Mouse (Mus musculus) splenic B cell, adult 2 months (primary cell): ENCODE data around the gene Scrn3.

Experiments used
- DNase-seq: peaks from one replicate; pipeline ENCODE4 v3.0.0-alpha.2; 2011; ENCODE audit warnings: low read depth, low spot score
- H3K27me3 ChIP-seq: 2 replicates; pipeline ENCODE4 v1.6.1; 2012; ENCODE audit warnings: mild to moderate bottlenecking, low read length, moderate library complexity, mixed read lengths; ENCODE audit not compliant: control insufficient read depth, poor library complexity, insufficient read depth, severe bottlenecking
- H3K36me3 ChIP-seq: 2 replicates; pipeline ENCODE4 v1.6.1; 2012; ENCODE audit warnings: mild to moderate bottlenecking, low read length, moderate library complexity, mixed read lengths; ENCODE audit not compliant: control insufficient read depth, poor library complexity, insufficient read depth, severe bottlenecking

The Scrn3 gene

DNA sequence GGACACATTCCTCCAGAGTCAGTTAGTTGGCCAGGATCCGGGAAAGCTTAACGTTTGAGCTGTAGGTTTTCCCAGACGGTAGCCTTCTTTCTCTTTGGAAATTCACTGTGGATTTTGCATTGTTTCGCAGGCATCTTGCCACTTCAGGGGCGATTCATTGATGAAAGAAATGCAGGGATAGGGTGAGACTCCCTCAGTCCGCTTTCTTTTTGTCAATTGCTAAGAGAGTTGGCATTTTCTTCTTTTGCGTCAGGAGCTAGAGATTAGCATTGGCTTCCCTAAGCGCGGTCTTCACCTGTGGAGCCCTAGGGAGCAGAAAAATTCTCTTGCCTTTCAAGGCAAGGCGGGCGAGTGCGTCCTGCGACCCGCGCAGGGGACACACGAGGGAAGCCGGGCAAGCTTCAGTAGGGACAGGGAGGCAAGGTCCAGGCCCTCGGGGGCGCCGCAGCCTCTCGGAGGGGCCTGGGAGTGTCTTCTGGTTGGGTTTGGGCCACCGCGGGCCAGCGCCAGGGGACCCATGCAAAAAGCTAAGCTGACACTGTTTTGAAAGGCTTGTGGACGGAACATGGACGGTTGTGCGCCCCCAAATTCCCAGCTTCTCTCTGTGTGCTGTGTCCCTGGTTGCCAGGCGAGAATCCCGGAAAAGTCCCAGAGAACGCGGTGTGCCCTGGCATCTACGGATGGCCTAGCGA is 31.9 kb upstream of the Scrn3 start:
- Histone ChIP-seq H3K27me3 (peaks cover 6% of the 10 kb centered on the region), H3K36me3 (0 out of 2 replicates have a peak, but pooled peaks cover 2% of the 10 kb centered on the region)
- peak; percentile 36 for DNase-seq

DNA sequence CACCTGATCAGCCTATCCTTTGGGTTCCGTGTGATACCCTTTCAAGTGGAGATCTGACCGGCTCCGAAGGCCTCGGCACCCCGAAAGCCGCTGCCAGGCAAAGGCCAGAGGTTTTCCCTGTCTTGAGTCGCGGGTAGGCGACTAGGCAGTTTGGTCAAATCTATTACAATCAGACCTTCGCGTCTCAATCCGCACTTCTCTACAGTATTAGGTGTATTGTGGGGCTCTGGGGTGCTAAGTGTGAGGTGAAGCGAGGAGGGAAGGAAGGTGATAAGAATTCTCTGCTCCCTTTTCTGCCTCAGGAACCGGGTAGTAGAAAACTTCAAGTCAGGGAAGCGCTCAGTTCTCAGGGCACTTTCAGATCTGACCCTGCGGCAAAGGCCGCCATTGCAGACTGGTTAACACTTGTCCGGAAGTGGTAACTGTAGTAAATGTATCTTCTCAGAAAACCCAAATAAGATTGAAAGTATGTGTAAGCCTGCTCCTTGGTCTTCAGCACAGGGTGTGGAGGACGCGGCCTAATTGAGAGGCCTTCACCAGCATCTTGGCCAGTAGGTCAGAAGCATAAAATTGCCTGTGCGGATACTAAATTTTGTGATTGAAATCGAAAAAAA is 31.2 kb upstream of the Scrn3 start:
- no peak for DNase-seq
- peaks cover 6% of the 10 kb centered on the region for H3K27me3 ChIP-seq
- 0 out of 2 replicates have a peak, but pooled peaks cover 2% of the 10 kb centered on the region for H3K36me3 ChIP-seq

DNA sequence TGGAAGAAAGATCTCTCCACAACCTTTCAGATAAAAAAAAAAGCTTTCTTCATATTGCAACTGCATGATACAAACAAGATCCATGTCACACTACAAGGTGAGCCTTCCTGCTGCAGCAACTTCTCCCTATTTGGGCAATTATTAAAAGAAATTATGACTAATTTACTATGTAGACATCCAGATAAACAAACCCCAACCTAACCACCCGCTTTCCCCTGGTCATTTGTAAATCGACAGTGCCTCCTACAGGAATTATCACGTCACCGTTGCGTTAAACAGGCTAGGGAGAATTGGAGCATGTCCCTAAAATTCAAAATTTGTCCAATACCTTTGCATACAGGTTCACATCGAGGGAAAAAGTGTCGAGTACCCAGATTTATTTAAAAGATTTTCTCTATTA is 30.7 kb upstream of the Scrn3 start:
- peak; percentile 27 for DNase-seq
- Histone ChIP-seq H3K27me3 (peaks cover 6% of the 10 kb centered on the region), H3K36me3 (0 out of 2 replicates have a peak, but pooled peaks cover 2% of the 10 kb centered on the region)

DNA sequence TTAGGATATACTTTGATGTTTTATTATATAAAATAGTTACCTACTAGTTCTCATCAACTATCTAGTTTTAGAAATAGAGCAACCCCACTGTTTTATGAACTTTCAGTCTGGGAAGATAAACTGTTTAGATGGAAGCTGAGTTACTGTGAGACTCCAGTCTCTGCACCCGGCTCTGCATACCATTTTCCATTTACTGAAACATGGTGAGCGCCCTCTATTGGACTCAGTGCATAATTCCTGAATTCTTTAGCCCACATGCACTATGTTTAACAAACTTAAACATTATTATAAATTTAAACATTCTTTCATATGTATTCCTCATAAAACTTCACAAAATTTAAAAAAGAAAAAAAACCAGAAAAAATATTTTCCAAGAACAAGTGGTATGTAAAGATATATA is 26.8 kb upstream of the Scrn3 start:
- DNase-seq: peak; percentile 65
- Histone ChIP-seq H3K27me3 (peaks cover 2% of the 10 kb centered on the region; the same call in 1 of the 2 replicates), H3K36me3 (peaks cover 4% of the 10 kb centered on the region)

DNA sequence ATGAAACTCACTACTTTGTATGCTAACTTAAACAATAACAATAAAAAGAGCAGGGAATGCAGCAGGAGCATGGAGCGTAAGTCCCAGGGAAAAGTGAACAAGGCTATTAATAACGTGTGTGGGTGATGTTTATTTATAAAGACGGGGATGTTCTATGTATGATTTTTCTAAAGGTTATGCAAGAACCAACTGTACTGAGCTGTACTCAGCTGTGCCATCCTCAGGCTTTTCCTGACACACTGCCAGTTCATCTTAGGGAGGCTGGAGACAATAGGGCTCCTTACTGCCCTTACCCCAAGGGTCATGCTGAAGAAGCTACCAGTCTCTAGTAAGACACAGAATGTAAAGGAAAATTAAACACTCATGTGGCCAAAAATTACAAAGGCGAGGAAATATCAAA is 21.3 kb upstream of the Scrn3 start:
- Histone ChIP-seq H3K27me3 (no peaks in the 10 kb centered on the region), H3K36me3 (peaks cover 1% of the 10 kb centered on the region)
- DNase-seq: no peak

DNA sequence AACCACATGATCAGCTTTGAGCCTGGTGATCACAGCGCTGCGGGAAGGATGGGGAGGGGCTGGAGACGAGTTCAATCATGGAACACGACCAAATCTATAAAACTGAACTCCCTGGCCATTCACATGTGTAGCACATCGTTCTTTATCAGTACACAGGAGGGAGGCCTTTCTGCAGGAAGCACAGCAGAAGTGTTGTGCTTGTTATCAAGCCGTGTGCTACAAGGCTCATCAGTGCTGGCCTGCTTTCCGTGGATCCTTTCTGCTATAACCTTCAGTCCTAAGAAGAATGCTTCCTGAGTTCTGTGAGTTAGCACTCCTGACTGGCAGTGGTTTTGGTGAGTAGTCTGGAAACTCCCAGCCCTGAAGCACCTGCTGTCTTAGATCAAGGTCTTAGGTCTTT is 17.4 kb upstream of the Scrn3 start:
- Histone ChIP-seq H3K27me3 (no peaks in the 10 kb centered on the region), H3K36me3 (no peaks in the 10 kb centered on the region; the same call in 1 of the 2 replicates)
- DNase-seq: no peak

DNA sequence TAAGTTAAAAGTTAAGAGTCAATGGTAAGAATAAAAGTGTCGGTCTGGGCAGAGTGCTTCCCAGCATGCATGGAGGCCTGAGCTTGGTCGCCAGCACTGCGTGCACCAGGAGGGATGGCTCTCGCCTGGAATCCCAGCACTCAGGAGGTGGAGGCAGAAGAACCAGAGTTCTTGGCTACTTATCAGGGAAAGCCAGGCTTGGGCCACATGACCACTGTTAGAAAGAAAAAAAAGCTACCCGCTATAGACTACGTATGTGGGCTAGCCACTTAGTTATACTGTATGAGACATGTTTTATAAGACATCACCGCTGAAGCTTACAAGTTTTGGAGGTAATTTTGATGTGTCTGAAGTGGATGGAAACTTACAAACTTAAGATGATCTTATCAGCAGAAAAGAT is 14.2 kb upstream of the Scrn3 start:
- H3K27me3 ChIP-seq: no peaks in the 10 kb centered on the region
- no peak for DNase-seq
- peaks cover 10% of the 10 kb centered on the region; the same call in 1 of the 2 replicates for H3K36me3 ChIP-seq

DNA sequence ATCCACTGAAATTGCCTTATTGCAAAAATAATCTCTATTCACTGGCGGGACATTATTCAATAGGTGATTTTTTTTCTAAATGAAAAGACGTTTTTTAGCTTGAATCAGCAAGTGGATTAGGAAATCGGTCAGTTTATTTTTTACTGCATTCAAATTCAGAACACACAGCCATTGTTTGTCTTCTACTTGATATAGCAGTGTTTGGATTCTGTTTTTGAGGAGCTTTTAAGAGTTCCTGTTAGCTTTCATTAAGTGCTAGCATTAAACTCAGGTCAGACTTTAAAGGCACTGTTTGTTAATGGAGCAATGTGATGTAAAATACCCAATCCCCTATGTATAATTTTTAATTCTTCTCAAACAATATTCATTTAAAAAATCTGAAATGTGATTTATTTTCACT is 13.6 kb upstream of the Scrn3 start:
- DNase-seq: no peak

DNA sequence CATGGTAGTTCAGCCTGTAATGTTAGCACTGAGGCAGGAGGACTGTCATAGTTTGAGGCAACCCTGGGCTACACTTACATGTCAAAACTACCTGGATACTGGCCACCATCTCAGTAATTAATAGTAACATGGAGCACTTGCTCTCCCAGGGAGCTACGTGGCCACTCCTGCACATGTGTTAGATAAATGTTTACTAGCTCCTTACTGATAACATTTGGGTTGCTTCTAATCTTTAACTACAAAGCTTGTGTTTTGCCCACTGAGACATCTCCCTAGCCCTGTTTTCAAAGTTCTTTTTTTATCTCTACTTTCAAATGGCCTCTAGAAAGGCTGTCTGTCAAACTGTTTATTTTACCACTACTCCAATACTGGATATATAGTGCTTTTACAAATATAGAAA is 10.4 kb upstream of the Scrn3 start:
- DNase-seq: no peak
- H3K27me3 ChIP-seq: no peaks in the 10 kb centered on the region

More for the DNA sequence above, 13.6 kb upstream of the Scrn3 start:
- Histone ChIP-seq H3K27me3 (no peaks in the 10 kb centered on the region), H3K36me3 (peaks cover 12% of the 10 kb centered on the region; the same call in 1 of the 2 replicates)

DNA sequence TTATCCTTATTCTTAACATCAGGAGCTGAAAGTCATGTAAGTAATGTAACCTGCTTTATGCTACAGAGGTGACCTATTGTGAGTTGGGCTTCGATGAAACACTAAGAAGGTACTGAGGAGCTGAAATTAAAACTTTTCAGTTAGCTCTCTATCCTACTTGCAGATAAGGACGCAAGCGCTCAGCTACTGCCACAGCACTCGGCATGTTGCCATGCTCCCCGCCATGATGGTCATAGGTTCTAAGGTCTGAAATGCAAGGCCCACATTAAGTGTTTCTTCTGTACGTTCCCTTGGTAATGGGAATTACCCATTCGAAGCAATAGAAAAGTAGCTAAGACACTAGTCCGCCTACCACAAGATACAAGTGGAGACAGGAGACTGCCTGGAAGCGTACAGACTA is 9.7 kb upstream of the Scrn3 start:
- no peak for DNase-seq
- Histone ChIP-seq H3K36me3 (peaks cover 17% of the 10 kb centered on the region), H3K27me3 (no peaks in the 10 kb centered on the region)

More for the DNA sequence above, 10.4 kb upstream of the Scrn3 start:
- H3K36me3 ChIP-seq: peaks cover 17% of the 10 kb centered on the region

DNA sequence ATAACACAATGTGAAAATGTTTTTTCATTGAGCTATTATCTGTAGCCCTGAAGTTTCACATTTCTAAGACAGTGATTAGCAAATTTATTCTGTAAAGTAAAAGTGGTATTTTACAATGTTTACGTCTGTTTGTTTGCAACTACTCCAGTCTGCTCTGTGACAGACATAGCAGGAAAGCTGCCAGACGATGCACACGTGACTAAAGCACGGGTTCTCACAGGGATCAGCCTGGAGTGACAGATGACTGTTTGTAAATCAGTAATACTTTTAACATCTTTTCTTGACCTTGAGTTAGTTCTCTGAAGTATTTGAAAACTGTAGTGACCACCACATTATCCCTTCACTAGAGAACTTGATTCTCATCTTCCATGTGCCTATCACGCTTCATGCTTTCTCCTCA is 7.9 kb upstream of the Scrn3 start:
- peaks cover 19% of the 10 kb centered on the region for H3K36me3 ChIP-seq
- H3K27me3 ChIP-seq: no peaks in the 10 kb centered on the region
- no peak for DNase-seq

DNA sequence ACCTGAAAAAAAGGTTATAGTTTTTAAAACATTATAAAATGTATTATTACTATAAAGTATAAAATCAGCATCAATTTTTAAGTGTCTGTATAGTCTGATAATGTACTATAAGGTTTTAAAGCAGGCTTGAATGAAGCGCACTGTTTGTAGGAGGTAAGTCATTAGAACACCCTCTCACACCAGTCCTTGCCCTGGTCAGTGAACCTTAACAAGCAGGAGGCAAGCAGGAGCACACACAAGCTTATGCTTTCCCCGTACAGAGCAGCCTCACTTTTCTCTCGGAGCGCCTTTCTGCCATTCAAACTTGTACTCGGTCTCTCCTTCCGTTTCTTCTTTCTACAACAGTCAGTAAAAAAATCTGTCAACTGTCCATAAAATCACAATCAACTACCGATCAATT is 6.4 kb upstream of the Scrn3 start:
- Histone ChIP-seq H3K36me3 (peaks cover 19% of the 10 kb centered on the region), H3K27me3 (no peaks in the 10 kb centered on the region)
- no peak for DNase-seq

DNA sequence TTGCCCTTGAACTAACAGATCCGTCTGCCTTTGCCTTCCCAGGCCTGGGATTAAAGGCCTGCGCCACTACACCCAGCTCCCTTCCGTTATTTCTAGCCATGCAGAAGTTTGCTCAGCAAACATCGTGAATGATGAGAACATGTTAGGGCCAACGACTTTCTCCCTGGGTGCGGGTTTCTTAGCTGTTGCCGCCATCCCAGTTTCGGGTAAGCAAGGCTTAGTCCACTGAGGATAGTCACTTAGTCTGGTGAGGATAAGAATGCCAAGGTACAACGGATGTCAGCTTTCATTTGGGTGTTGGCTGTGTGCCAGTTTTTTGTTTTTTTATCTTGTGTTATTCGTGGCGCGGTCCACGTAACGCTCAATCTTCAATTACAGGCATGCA is 708 bp downstream of the Scrn3 start:
- H3K36me3 ChIP-seq: peaks cover 5% of the 10 kb centered on the region; the same call in 1 of the 2 replicates
- peak; percentile 36 for DNase-seq
- H3K27me3 ChIP-seq: no peaks in the 10 kb centered on the region

DNA sequence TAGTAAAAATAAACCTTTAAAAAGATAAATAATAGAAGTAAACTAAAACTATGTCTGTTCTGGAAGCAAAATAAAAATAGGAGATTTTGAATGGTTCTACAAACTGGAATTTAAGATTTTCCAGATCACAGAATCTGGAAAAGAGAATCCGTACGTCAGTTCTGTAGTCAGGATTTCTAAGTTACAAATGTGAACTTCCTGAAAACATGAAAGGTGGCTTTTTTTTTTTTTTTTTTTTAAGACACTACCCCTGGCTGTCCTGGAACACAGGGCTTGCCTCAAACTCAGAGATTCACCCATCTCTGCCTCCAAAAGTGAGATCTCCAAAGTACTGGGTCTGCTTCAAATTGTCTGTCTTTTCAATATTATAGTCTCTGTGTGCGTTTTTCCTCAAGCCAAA is 1.9 kb downstream of the Scrn3 start:
- no peak for DNase-seq
- no peaks in the 10 kb centered on the region for H3K27me3 ChIP-seq
- peaks cover 4% of the 10 kb centered on the region; the same call in 1 of the 2 replicates for H3K36me3 ChIP-seq

DNA sequence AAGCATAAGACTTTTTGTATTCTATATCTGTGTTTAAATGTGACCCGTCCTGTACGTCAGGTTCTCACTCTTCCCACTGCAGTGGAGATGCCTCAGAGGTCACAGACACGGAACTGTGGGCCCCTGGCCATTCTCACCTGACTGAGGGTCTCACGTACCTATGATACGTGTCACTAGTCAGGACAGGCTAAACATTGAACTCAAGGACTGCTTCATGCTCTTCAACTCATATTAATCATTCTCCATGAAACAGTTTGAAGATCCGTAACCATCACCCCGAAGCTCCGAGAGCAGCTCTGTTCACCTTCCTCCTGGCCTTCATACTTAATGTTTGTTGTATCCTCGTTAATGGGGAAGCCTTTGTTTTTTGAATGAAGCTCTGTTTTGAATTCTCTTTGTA is 5.0 kb downstream of the Scrn3 start:
- 0 out of 2 replicates have a peak, but pooled peaks cover 1% of the 10 kb centered on the region for H3K36me3 ChIP-seq
- DNase-seq: no peak
- H3K27me3 ChIP-seq: no peaks in the 10 kb centered on the region
